Mouse (Mus musculus) megakaryocyte progenitor cell, adult 5-6 weeks (primary cell): ENCODE data around the gene Kmt2e. TPM values are rescaled to one million over a fixed set of nuclear protein-coding genes. Genes with fewer than 3 reads are reported as not detected.

Source experiments
- ATAC-seq: replicated peaks from 2 replicates; pipeline ENCODE4 v1.8.0; 2016; ENCODE audit warnings: mild to moderate bottlenecking, moderate TSS enrichment, inconsistent platforms; ENCODE audit not compliant: poor library complexity
- total RNA-seq, 2 experiments: library from RNA; stranded (forward) in 1 of 2; stranded (reverse) in 1 of 2; fragments of 157-497, 149-512 nt in 1 of 2; fragments of 200-1000 nt in 1 of 2; gene quantifications; 2 replicates each; pipeline versions ENCODE4 v1.2.3 to v1.2.4; 2015 to 2017

Gene Kmt2e
- total RNA-seq, 2 experiments from 2014 or later = 60.1 to 122 TPM

GRCm38 (mm10) chr5:23551687-23552086 is 117.4 kb downstream of the Kmt2e start:
- ATAC-seq = peak; percentile 50

DNA sequence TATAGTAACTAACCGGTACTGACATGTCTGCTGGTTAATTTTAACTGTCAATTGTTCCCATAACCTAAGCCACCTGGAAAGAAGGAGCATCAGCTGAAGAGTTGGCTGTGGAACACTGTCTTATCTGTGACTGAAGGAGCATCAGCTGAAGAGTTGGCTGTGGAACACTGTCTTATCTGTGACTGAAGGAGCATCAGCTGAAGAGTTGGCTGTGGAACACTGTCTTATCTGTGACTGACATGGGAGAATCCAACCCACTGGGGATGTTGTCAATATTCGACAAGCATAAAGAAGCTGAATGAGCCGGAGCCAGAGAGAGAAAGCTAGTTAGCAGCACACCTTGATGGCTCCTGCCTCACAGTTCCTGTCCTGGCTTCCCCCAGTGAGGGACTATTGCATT is 119.1 kb downstream of the Kmt2e start:
- ATAC-seq = peak; percentile 91
